Mouse (Mus musculus) kidney, adult 2 months (tissue): Measurements from ENCODE around the gene Prex1.

Experiments used
- CTCF ChIP-seq: fragments of 200-500 bp; conservative IDR thresholded peaks from 2 replicates; pipeline ENCODE4 v1.5.1; 2011; ENCODE audit warnings: low read depth, mild to moderate bottlenecking, control low read depth, low read length, moderate library complexity, mixed read lengths; ENCODE audit not compliant: insufficient read depth, insufficient read length
- POLR2A ChIP-seq: fragments of 200-500 bp; IDR thresholded peaks from one replicate; pipeline ENCODE4 v1.6.1; 2011; ENCODE audit warnings: low read depth, low read length, control low read depth

- no peak for TF ChIP-seq POLR2A
- TF ChIP-seq CTCF, result no peak
Measured at GRCm38 (mm10) chr2:166741445-166741844, 27.8 kb upstream of the Prex1 start.
